Mouse (Mus musculus) heart, embryonic 10.5 days (tissue): ENCODE data around the gene Nlrp9b. TPM values are rescaled to one million over a fixed set of nuclear protein-coding genes. Genes with fewer than 3 reads are reported as not detected.
"Not testable (repeated sequence)": the region's sequence is repeated elsewhere in the genome, so short reads cannot be mapped to it uniquely, and the experiment has no call there.

Source experiments
- DNase-seq: peaks from one replicate; pipeline ENCODE4 v3.0.0-alpha.2; 2017; ENCODE audit warnings: low spot score
- H3K27ac ChIP-seq: fragments of 300-500 bp; sonication (generic); 2 replicates; pipeline ENCODE4 v1.5.1; 2016; ENCODE audit warnings: mild to moderate bottlenecking
- H3K27me3 ChIP-seq: fragments of 300-500 bp; sonication (generic); 2 replicates; pipeline ENCODE4 v1.6.1; 2016; ENCODE audit warnings: mild to moderate bottlenecking; ENCODE audit not compliant: poor library complexity, insufficient read depth, severe bottlenecking
- H3K36me3 ChIP-seq: fragments of 300-500 bp; sonication (generic); 2 replicates; pipeline ENCODE4 v1.6.1; 2016; ENCODE audit warnings: mild to moderate bottlenecking, moderate library complexity
- H3K4me1 ChIP-seq: fragments of 300-500 bp; sonication (generic); 2 replicates; pipeline ENCODE4 v1.6.1; 2016; ENCODE audit warnings: mild to moderate bottlenecking
- H3K4me3 ChIP-seq: fragments of 300-500 bp; sonication (generic); 2 replicates; pipeline ENCODE4 v1.5.1; 2016; ENCODE audit warnings: mild to moderate bottlenecking, moderate library complexity
- H3K9me3 ChIP-seq: fragments of 300-500 bp; sonication (generic); 2 replicates; pipeline ENCODE4 v1.6.1; 2016; ENCODE audit warnings: mild to moderate bottlenecking, moderate library complexity
- WGBS: fragments of 180-500 bp; shearing (Covaris S2); methylation state at CpG from one replicate; pipeline ENCODE4 v1.1.7; 2016; 5-methylcytosine and 5-hydroxymethylcytosine counted together
- polyA plus RNA-seq: library from polyadenylated mRNA; unstranded; fragments of >200 nt; fragmentation: Nextera tagmentation; extraction: Ambion mirVana; gene quantifications from 2 replicates; pipeline ENCODE4 v1.2.1, GENCODE M21; 2016

The Nlrp9b gene
- polyA plus RNA-seq, 1 experiment from 2014 or later, result not detected

- H3K27ac ChIP-seq, result no peak overlapping the region
- no peaks in the 10 kb centered on the region for H3K27me3 ChIP-seq
- no peak overlapping the region for H3K4me3 ChIP-seq
- no peaks in the 10 kb centered on the region for H3K4me1 ChIP-seq
- DNase-seq, result peak; percentile 22
- H3K36me3 ChIP-seq, result no peaks in the 10 kb centered on the region
- WGBS, result 65% methylated on average over 3 of the region's 3 CpGs
- peaks cover 28% of the 10 kb centered on the region for H3K9me3 ChIP-seq
Observed at GRCm38 (mm10) chr7:19969106-19969505, 22.2 kb upstream of the Nlrp9b start.

- 89% methylated on average over 4 of the region's 4 CpGs for WGBS
- Histone ChIP-seq H3K4me3 (no peak overlapping the region), H3K4me1 (no peaks in the 10 kb centered on the region), H3K27me3 (no peaks in the 10 kb centered on the region), H3K9me3 (peaks cover 28% of the 10 kb centered on the region), H3K27ac (no peak overlapping the region), H3K36me3 (no peaks in the 10 kb centered on the region)
- DNase-seq, result peak; percentile 63
Observed at GRCm38 (mm10) chr7:19969541-19970090, 21.6 kb upstream of the Nlrp9b start.

GRCm38 (mm10) chr7:19970196-19970595 is 21.1 kb upstream of the Nlrp9b start:
- peak; percentile 70 for DNase-seq
- no peaks in the 10 kb centered on the region for H3K27me3 ChIP-seq
- no peaks in the 10 kb centered on the region for H3K36me3 ChIP-seq
- H3K27ac ChIP-seq, result no peak overlapping the region
- H3K4me1 ChIP-seq, result no peaks in the 10 kb centered on the region
- no peak overlapping the region for H3K4me3 ChIP-seq
- H3K9me3 ChIP-seq, result peaks cover 28% of the 10 kb centered on the region
- 86% methylated on average over 8 of the region's 8 CpGs for WGBS

- Histone ChIP-seq H3K4me3 (no peak overlapping the region), H3K9me3 (peaks cover 28% of the 10 kb centered on the region), H3K4me1 (no peaks in the 10 kb centered on the region), H3K27me3 (no peaks in the 10 kb centered on the region), H3K36me3 (no peaks in the 10 kb centered on the region), H3K27ac (no peak overlapping the region)
- 86% methylated on average over 4 of the region's 4 CpGs for WGBS
- peak; percentile 24 for DNase-seq
Observed at GRCm38 (mm10) chr7:19971516-19971915, 19.7 kb upstream of the Nlrp9b start.

GRCm38 (mm10) chr7:19996721-19997120 is 5.5 kb downstream of the Nlrp9b start:
- 54% methylated on average over 3 of the region's 3 CpGs for WGBS

GRCm38 (mm10) chr7:20009987-20010386 is 18.7 kb downstream of the Nlrp9b start:
- Histone ChIP-seq H3K4me3 (no peak overlapping the region), H3K4me1 (no peaks in the 10 kb centered on the region), H3K9me3 (0 out of 2 replicates have a peak, but pooled peaks cover 2% of the 10 kb centered on the region), H3K27ac (no peak overlapping the region), H3K27me3 (no peaks in the 10 kb centered on the region), H3K36me3 (no peaks in the 10 kb centered on the region)
- WGBS, result 70% methylated on average over 2 of the region's 2 CpGs
- DNase-seq, result no peak

More at GRCm38 (mm10) chr7:19996721-19997120, 5.5 kb downstream of the Nlrp9b start:
- not testable (repeated sequence) for H3K4me1 ChIP-seq, H3K9me3 ChIP-seq, H3K27ac ChIP-seq, H3K4me3 ChIP-seq, H3K36me3 ChIP-seq, H3K27me3 ChIP-seq, DNase-seq

GRCm38 (mm10) chr7:20064100-20064499 is 72.8 kb downstream of the Nlrp9b start:
- not testable (repeated sequence) for H3K27ac ChIP-seq, DNase-seq, H3K27me3 ChIP-seq, H3K4me3 ChIP-seq, H3K9me3 ChIP-seq, H3K4me1 ChIP-seq, H3K36me3 ChIP-seq
- 63% methylated on average over 4 of the region's 4 CpGs for WGBS

GRCm38 (mm10) chr7:20078118-20078517 is 86.9 kb downstream of the Nlrp9b start:
- not testable (repeated sequence) for H3K27me3 ChIP-seq, H3K4me3 ChIP-seq, H3K4me1 ChIP-seq, H3K27ac ChIP-seq, H3K9me3 ChIP-seq, H3K36me3 ChIP-seq
- WGBS, result 66% methylated on average over 18 of the region's 18 CpGs
- DNase-seq, result peak; percentile 74

GRCm38 (mm10) chr7:20099380-20099779 is 108.1 kb downstream of the Nlrp9b start, which contains the start of gene Vmn1r91:
TSS of gene Vmn1r91 (plus strand) at chr7:20099680.
- not testable (repeated sequence) for H3K27me3 ChIP-seq, H3K9me3 ChIP-seq, DNase-seq, H3K36me3 ChIP-seq, H3K4me1 ChIP-seq, H3K27ac ChIP-seq, H3K4me3 ChIP-seq
- 76% methylated on average over 5 of the region's 5 CpGs for WGBS

GRCm38 (mm10) chr7:20122479-20122878 is 131.2 kb downstream of the Nlrp9b start, which contains the start of gene Gm16442:
TSS of gene Gm16442 (minus strand) at chr7:20122579.
- H3K9me3 ChIP-seq, H3K4me3 ChIP-seq, DNase-seq, H3K27ac ChIP-seq, H3K4me1 ChIP-seq, H3K36me3 ChIP-seq, H3K27me3 ChIP-seq: not testable (repeated sequence)
- no CpG with 5 or more reads among the region's 2 CpGs for WGBS

Other genes with a start within 250 kb of the Nlrp9b start
- gene Nectin2, start 241.0 kb upstream of the Nlrp9b start, polyA plus RNA-seq, result 130 and 138 TPM in 2 replicates
- 140 and 193 TPM in 2 replicates for gene Bcam, start 220.4 kb upstream of the Nlrp9b start, polyA plus RNA-seq
- 1.1 and 1.2 TPM in 2 replicates for gene Cblc, start 194.7 kb upstream of the Nlrp9b start, polyA plus RNA-seq
- 1.3 and 2.7 TPM in 2 replicates for gene Bcl3, start 168.7 kb upstream of the Nlrp9b start, polyA plus RNA-seq
- gene Gm19345, start 139.5 kb upstream of the Nlrp9b start, polyA plus RNA-seq, result not detected in 2 replicates
- gene Ceacam16, start 130.2 kb upstream of the Nlrp9b start, polyA plus RNA-seq, result 0.09 TPM in 1 of 2 replicates, not detected in the other
- not detected in 2 replicates for gene Ceacam19, start 103.5 kb upstream of the Nlrp9b start, polyA plus RNA-seq
- 12.9 and 15.0 TPM in 2 replicates for gene Pvr, start 70.3 kb upstream of the Nlrp9b start, polyA plus RNA-seq
- gene Igsf23, start 40.7 kb upstream of the Nlrp9b start, polyA plus RNA-seq, result 1.3 and 2.1 TPM in 2 replicates
- gene Ceacam20, start 26.1 kb upstream of the Nlrp9b start, polyA plus RNA-seq, result not detected in 2 replicates
- not detected in 2 replicates for gene Vmn1r91, start 108.2 kb downstream of the Nlrp9b start, polyA plus RNA-seq
- not detected in 2 replicates for gene Gm16442, start 131.1 kb downstream of the Nlrp9b start, polyA plus RNA-seq
- gene Vmn1r93, start 147.6 kb downstream of the Nlrp9b start, polyA plus RNA-seq, result not detected in 2 replicates
- not detected in 2 replicates for gene Vmn1r94, start 176.9 kb downstream of the Nlrp9b start, polyA plus RNA-seq
- gene Vmn1r95, start 202.2 kb downstream of the Nlrp9b start, polyA plus RNA-seq, result not detected in 2 replicates
- not detected in 2 replicates for gene Gm6164, start 214.1 kb downstream of the Nlrp9b start, polyA plus RNA-seq
- not detected in 2 replicates for gene Gm4498, start 242.4 kb downstream of the Nlrp9b start, polyA plus RNA-seq